Mouse (Mus musculus): ENCODE data around the gene Gm17387.
A peak's percentile ranks its signal among the peaks of the same experiment; 100 is the strongest.
"Not testable (repeated sequence)": the region's sequence is repeated elsewhere in the genome, so short reads cannot be mapped to it uniquely, and the experiment has no call there.

Gene Gm17387

DNA sequence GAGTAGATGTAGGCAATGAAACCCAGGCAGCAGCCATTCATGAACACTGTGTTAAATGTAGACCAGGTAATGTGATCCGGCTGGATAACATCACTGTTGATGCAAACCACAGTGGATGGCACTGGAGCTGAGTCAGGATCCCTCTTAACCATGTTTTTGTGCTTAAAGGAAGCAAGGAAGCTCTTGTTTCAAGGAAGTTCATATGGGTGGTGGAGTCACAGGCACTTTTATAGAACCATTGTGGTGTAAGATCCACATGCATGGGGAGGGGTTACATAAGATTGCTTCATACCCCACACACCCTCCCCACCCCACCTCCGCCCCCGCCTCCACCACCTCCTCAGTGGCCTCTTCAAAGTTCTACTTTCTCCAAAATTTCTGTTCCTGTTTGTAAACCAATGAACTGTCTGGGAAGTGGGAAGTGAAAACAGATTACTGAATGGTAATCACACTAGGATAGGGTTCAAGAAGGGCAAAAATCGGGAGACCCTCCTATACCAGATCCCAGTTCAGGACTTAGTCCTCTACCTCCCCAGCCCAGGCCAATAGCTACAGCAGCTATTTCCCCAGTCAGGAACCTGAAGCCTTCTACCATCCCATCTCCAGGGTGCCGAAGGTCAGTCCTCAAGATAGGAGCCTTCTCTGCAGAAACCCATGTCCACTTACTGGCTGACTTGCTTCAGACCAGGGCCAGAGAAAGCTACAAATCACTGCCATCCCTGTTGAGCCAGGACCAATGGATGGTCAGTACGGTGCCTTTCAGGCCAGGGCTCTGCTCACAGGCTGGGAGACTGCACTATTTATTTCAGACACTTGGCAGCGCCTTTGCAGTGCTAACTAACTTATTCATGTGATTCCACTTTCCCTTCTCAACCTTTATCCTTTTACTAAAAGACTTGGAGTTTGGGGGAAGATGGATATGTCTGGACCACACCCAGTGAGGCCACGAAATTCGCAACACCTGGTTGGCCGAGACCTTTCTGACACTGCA, 11.9 kb upstream of the Gm17387 start:
- DNase-seq (ENCODE audit: low spot score), result no peak

DNA sequence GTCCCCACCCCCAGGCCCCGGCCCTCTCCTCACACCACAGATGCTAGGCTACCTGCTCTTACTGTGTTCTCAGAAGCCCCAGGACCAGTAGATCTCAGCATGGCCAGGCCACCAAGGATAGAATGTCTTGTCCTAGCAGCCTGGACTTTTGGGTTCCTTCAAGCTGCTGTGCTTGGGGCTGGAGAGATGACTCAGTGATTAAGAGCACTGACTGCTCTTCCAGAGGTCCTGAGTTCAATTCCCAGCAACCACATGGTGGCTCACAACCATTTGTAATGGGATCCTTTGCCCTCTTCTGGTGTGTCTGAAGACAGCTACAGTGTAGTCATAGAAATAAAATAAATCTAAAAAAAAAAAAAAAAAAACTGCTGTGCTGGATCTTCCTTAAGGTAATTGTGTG, 11.1 kb upstream of the Gm17387 start, which contains the start of gene Ifitm6:
Ifitm6 (minus strand) TSS at position 101 of the 400 bp plus-strand sequence.
- not testable (repeated sequence) for DNase-seq (ENCODE audit: low spot score)

- DNase-seq (ENCODE audit: low spot score), result no peak
These were observed 9.9 kb upstream of the Gm17387 start for GRCm38 (mm10) chr7:141019028-141019427.

GRCm38 (mm10) chr7:141021489-141022449, 7.2 kb upstream of the Gm17387 start:
- no peak for DNase-seq (ENCODE audit: low spot score)

DNA sequence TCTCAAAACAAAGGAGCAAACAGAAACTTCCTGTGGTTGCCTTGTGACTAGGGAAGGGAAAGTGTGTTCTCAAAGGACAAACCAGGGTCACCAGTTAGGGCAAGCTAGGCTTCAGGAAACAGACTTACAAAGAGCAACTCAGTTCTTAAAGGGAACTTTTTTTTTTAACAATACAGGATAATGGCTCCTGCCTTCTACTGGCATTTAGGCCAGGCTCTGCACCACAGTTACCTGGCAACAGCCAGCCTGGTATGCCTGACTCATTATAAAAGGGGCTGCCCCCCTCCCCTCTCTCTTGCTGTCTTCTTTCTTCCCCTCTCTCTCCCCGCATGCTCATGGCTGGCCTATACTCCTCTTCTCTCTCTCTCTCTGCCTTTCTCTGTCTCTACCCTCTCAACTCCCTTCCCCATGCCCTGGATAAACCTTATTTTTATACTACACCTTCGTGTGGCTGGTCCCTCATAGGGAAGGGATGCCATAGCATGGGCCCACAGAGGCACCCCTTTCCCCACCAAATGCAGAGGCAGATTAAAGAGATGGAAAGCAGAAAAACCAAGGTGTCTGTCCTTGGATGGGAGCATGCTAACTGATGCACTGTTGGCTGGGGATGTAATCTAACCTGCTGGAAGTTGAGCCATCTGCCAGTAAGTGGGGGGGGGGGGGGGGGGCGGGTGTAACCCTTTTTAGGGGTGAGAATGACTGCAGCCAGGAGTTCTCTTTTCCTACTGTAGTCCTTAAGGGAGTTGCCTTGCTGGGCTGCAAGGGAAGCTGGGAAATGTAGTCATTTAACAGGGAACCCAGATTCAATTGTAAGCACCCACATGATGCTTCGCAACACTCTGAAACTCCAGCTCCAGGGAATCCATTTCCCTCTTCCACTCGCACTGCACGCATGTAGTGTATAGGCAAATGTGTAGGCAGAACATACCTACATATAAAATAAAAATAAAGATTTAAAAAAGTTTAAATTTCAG, 3.8 kb upstream of the Gm17387 start:
- DNase-seq (ENCODE audit: low spot score), result no peak

GRCm38 (mm10) chr7:141026097-141026739, 2.7 kb upstream of the Gm17387 start:
- no peak for DNase-seq (ENCODE audit: low spot score)

DNA sequence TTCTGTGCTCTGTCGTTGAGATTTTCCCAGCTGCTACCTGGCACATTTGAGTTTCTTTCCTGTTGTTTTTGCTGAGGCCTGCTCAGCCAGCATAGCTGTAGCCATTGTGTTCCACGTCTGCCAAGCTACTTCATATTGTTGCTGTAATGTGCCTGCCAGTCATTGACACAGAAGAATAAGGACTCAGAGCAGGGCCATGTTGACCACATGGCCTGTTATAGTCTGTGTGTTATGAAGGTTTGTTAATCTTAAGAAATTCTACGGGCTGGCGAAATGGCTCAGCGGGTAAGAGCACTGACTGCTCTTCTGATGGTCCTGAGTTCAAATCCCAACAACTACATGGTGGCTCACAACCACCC, 2.2 kb upstream of the Gm17387 start:
- DNase-seq (ENCODE audit: low spot score), result no peak

DNA sequence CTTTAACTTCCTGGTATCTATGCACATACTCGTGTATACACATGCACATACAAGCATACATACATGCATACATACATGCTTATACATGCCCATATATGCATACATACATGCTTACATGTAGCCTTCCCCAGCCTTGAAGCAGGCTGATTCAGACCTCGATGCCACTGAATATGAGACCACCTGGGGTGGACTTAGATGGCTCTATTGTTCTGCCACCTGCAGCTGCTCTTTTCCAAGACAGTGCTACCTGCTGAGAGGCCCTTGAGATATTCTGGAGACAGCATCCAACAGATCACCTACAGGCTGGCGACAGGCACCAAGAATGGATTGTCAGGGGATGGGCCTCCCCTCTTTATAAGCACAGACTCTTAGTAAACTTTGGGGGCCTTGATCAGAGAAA, 1.5 kb downstream of the Gm17387 start:
- DNase-seq (ENCODE audit: low spot score), result no peak

GRCm38 (mm10) chr7:141032458-141033167, 3.7 kb downstream of the Gm17387 start:
- no peak for DNase-seq (ENCODE audit: low spot score)

DNA sequence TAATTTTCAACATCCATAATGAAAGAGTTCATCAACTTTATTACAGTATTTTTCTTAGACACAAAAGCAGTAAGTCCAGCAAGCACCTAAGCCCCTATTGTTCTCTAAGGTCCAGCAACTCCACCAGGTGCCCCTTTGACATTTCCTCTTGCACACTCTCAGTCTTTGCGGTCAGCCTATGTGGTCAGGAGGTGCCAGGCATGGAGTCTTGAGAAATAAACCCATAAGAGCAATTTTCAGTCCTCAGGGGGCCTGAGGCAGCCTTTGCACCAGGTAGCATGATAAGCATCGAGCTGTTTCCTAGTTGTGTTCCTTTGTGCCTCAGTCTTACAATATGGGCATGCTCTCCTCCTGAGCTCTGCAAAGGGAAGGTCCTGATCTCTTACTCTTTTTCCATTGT, 7.7 kb downstream of the Gm17387 start:
- not testable (repeated sequence) for DNase-seq (ENCODE audit: low spot score)

GRCm38 (mm10) chr7:141038090-141039032, 9.4 kb downstream of the Gm17387 start:
- DNase-seq (ENCODE audit: low spot score), result no peak

- no peak for DNase-seq (ENCODE audit: low spot score)
These were observed 10.6 kb downstream of the Gm17387 start for GRCm38 (mm10) chr7:141039386-141040107.

DNA sequence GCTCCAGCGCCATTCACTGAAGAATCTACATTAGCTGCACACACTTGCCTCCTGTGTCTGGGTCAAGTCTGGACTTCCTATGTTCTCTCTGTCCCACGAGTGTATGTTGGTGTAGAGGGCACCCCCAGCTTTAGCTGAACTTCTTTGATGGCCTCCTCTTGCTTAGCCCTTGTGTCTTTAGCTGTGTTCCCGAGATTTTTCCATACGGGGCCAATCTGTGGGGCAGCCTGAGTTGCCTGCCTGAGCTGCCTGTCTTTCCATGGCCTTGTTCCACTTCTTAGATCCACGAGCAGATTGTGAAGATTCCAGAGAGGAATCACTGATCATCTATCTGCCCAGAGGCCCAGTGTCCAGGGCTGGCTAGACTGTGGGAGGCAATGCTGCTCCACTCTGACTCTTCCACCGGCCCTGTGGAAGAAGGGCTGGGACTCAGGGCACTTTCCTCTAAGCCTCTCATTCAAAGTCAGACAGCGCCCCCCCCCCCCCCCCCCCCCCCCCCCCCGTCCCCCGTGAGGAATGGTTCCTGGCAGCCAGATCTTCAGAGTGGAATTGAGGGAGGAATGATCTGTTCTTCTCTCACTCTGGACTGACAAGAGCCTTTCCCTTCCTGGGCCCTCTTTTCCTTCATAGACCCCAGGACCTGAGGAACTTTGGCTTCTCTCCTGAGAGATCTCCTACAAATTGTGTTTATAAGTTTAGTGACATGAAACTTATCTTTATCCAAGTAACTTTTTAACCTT, 12.1 kb downstream of the Gm17387 start:
- DNase-seq (ENCODE audit: low spot score), result no peak

DNA sequence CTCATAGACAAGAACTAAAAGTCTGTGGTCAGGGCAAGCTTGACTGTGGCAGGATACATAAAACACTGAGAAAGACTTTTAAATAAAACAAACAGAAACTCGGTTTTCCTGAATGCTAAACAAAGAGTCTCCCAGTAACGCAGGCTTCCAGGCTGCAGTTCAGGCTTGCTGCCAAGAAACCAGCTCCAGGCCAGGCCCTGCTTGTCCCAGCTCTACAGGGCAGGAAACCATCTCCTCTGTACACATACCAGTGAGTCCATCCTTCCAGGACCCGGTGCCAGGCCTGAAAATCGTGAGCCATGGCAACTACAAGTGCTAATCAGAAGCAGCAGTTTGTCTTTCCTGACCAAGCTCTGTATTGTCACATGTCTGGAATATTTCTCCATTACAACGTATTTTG, 12.7 kb downstream of the Gm17387 start:
- DNase-seq (ENCODE audit: low spot score), result no peak

DNA sequence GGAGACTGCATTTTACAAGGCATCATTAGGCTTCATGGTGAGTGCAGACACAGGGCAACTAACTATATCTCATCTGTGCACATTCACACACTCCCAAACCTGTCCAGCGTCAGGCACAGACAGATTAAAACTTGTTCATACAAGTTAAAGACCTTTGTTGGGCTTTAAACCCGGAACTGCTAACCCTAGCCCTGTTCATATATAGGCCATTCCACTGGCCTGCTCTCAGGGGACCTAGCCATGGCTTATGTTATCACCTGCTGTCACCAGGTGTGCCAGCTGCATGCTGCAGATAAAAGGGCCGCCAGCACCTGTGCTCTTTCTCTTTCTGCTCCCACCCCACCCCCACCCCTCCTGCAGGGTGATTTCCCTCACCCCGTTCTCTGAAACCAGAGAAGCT, 13.6 kb downstream of the Gm17387 start:
- no peak for DNase-seq (ENCODE audit: low spot score)

DNA sequence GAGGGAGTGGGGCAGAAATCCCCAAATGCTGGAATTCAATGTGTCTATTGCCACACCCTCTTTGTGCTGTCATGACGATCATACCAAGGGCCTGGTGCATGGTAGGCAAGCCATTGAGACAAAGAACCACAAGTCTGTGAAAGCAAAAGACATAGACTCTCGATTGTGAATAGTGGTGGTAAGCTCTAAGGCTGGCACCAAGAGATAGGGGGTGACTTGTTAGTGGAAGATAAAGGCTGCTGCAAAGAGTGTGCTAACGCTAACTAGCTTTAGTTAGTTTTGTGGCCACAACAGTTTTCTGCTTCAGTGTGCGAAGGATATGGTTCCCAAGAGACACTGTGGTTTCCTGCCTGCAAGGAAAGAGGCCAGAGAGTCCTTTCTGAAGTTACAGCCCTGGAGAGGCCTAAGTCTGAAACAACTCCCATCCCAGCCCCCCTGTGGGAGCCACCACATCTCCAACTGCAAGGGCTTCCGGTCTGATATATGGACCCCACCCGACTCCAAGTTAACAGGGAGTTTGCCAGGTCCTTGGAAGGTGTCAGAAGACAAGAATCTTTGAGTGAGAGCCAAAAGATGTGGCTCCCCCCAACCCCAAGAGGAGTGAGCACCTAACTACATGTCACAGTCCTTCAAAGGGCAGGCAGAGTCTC, 18.1 kb downstream of the Gm17387 start:
- peak; percentile 29 for DNase-seq (ENCODE audit: low spot score)

- DNase-seq (ENCODE audit: low spot score), result no peak
These were observed 18.8 kb downstream of the Gm17387 start for GRCm38 (mm10) chr7:141047581-141048225.

All from spleen, adult 12 weeks (tissue).